Mouse (Mus musculus) naive thymus-derived CD4-positive, alpha-beta T cell, adult 5 months (primary cell): ENCODE measurements around the gene Herc1. TPM values are rescaled to one million over a fixed set of nuclear protein-coding genes. Genes with fewer than 3 reads are reported as not detected.

Experiments used
- polyA plus RNA-seq: library from polyadenylated mRNA; unstranded; fragments of 100-300 nt; shearing (Covaris generic); gene quantifications from one replicate; pipeline ENCODE4 v1.2.1, GENCODE M21; 2017

Herc1 gene
- polyA plus RNA-seq: 52.6 TPM

GRCm38 (mm10) chr9:66349860-66350787 lies at the start of gene Herc1:
Herc1 (plus strand) TSS chr9:66350450.

GRCm38 (mm10) chr9:66514256-66514770 lies 164.1 kb downstream of the Herc1 start, which contains the start of gene Fbxl22:
Fbxl22 (minus strand) TSS chr9:66514593.

Other genes starting within 250 kb of the Herc1 start
- gene Snx1, start 223.9 kb upstream of the Herc1 start, polyA plus RNA-seq: 120 TPM
- 66.5 TPM for gene Ciao2a, start 223.8 kb upstream of the Herc1 start, polyA plus RNA-seq
- gene Dapk2, start 192.2 kb upstream of the Herc1 start, polyA plus RNA-seq: not detected
- gene Fbxl22, start 164.1 kb downstream of the Herc1 start, polyA plus RNA-seq: 1.6 TPM
- 250 TPM for gene Usp3, start 242.7 kb downstream of the Herc1 start, polyA plus RNA-seq